9 mouse cellular contexts compared by ENCODE assay signal in genomic region chr3:41581436-41581835, GRCm38 (mm10). TPM values are rescaled to one million over a fixed set of nuclear protein-coding genes. Genes with fewer than 3 reads are reported as not detected.
DNase-seq lines count a peak whose midpoint lies in the region; ATAC-seq and TF ChIP-seq lines count a peak whose summit lies in the region.
"Had no signal": no experiment of that assay in that cellular context is flagged by ENCODE, and none has a peak within 500 bp of the region (broad histone marks: within the 10 kb centered on the region; RNA-seq: fewer than 3 reads in every experiment).

No protein-coding gene starts in this region.

- peaks cover 54% of the 10 kb centered on the region for H3K4me1 ChIP-seq in forebrain, embryonic 13.5 days
- peaks cover 48% of the 10 kb centered on the region for H3K4me1 ChIP-seq in forebrain, embryonic 10.5 days
- peaks cover 13% of the 10 kb centered on the region for H3K4me1 ChIP-seq in hindbrain, postnatal 0 days (ENCODE audit: insufficient read depth, low read length)
- H3K4me1 ChIP-seq in limb, embryonic 10.5 days: peaks cover 50% of the 10 kb centered on the region
- H3K4me1 ChIP-seq in neural tube, embryonic 12.5 days: peaks cover 27% of the 10 kb centered on the region

- 0 out of 2 replicates have a peak, but pooled peaks cover 6% of the 10 kb centered on the region for H3K36me3 ChIP-seq in forebrain, embryonic 13.5 days (ENCODE audit: poor library complexity, severe bottlenecking)
- peaks cover 43% of the 10 kb centered on the region for H3K36me3 ChIP-seq in forebrain, embryonic 10.5 days (replicated peaks)
- H3K36me3 ChIP-seq in hindbrain, postnatal 0 days (ENCODE audit: insufficient read depth, low read length): no peaks in the 10 kb centered on the region
- no peaks in the 10 kb centered on the region for H3K36me3 ChIP-seq in limb, embryonic 10.5 days
- no peaks in the 10 kb centered on the region for H3K36me3 ChIP-seq in neural tube, embryonic 12.5 days

- whole genome bisulfite sequencing in forebrain, embryonic 13.5 days: 57% methylated on average over 8 of the region's 8 CpGs
- 62% methylated on average over 8 of the region's 8 CpGs for WGBS in forebrain, embryonic 10.5 days
- 46% methylated on average over 8 of the region's 8 CpGs for WGBS in hindbrain, postnatal 0 days
- 30% methylated on average over 8 of the region's 8 CpGs for WGBS in limb, embryonic 10.5 days
- 28% methylated on average over 8 of the region's 8 CpGs for WGBS in neural tube, embryonic 12.5 days

- no peak for TF ChIP-seq CTCF in hindbrain, postnatal 0 days (IDR thresholded peaks at IDR 0.05; ENCODE audit: low read depth)

- H3K4me3 ChIP-seq in forebrain, embryonic 13.5 days: no peak overlapping the region
- no peak overlapping the region for H3K4me3 ChIP-seq in forebrain, embryonic 10.5 days
- no peak overlapping the region for H3K4me3 ChIP-seq in hindbrain, postnatal 0 days (ENCODE audit: low read length)
- no peak overlapping the region for H3K4me3 ChIP-seq in limb, embryonic 10.5 days
- H3K4me3 ChIP-seq in neural tube, embryonic 12.5 days: no peak overlapping the region

- H3K4me2 ChIP-seq in forebrain, embryonic 13.5 days: peak overlapping the region; percentile 35; the same call in 1 of the 2 replicates
- no peak overlapping the region for H3K4me2 ChIP-seq in hindbrain, postnatal 0 days (ENCODE audit: low read depth, low read length)
- H3K4me2 ChIP-seq in neural tube, embryonic 12.5 days (replicated peaks): no peak overlapping the region

- no peak for DNase-seq in forebrain, embryonic 10.5 days (ENCODE audit: extremely low spot score, low spot score)
- no peak for DNase-seq in hindbrain, postnatal 0 days (ENCODE audit: low spot score)
- no peak for DNase-seq in limb, embryonic 10.5 days (ENCODE audit: low spot score)
- DNase-seq in cerebellum, adult 11-12 months: no peak
- DNase-seq in layer of hippocampus, adult 8-10 months (ENCODE audit: low spot score in 2 of 2): no peak
- no peak for DNase-seq in urinary bladder, adult 2 months (ENCODE audit: low spot score)
- DNase-seq: thymus, postnatal 36 days had no signal

- H3K9ac ChIP-seq in forebrain, embryonic 13.5 days: peak overlapping the region; percentile 40
- 0 out of 2 replicates have a peak overlapping the region, but pooled peaks have one; percentile 9 for H3K9ac ChIP-seq in hindbrain, postnatal 0 days (replicated peaks; ENCODE audit: low read length)
- H3K9ac ChIP-seq in neural tube, embryonic 12.5 days: peak overlapping the region; percentile 21; the same call in 1 of the 2 replicates

- H3K27ac ChIP-seq in forebrain, embryonic 13.5 days: peak overlapping the region; percentile 57
- no peak overlapping the region for H3K27ac ChIP-seq in forebrain, embryonic 10.5 days
- peak overlapping the region; percentile 18; the same call in 1 of the 2 replicates for H3K27ac ChIP-seq in hindbrain, postnatal 0 days
- peak overlapping the region; percentile 12; the same call in 1 of the 2 replicates for H3K27ac ChIP-seq in limb, embryonic 10.5 days
- no peak overlapping the region for H3K27ac ChIP-seq in neural tube, embryonic 12.5 days

- ATAC-seq in forebrain, embryonic 13.5 days: no peak
- no peak for ATAC-seq in hindbrain, postnatal 0 days
- no peak for ATAC-seq in neural tube, embryonic 12.5 days (ENCODE audit: low FRiP score, low read depth)

- no peaks in the 10 kb centered on the region for H3K9me3 ChIP-seq in forebrain, embryonic 13.5 days (replicated peaks)
- H3K9me3 ChIP-seq in forebrain, embryonic 10.5 days: no peaks in the 10 kb centered on the region
- H3K9me3 ChIP-seq in hindbrain, postnatal 0 days (ENCODE audit: low read length): no peaks in the 10 kb centered on the region
- H3K9me3 ChIP-seq in limb, embryonic 10.5 days (replicated peaks): no peaks in the 10 kb centered on the region
- no peaks in the 10 kb centered on the region for H3K9me3 ChIP-seq in neural tube, embryonic 12.5 days

- no peaks in the 10 kb centered on the region for H3K27me3 ChIP-seq in forebrain, embryonic 13.5 days
- H3K27me3 ChIP-seq in forebrain, embryonic 10.5 days (ENCODE audit: poor library complexity, severe bottlenecking): no peaks in the 10 kb centered on the region
- no peaks in the 10 kb centered on the region for H3K27me3 ChIP-seq in hindbrain, postnatal 0 days (ENCODE audit: insufficient read depth, low read length)
- no peaks in the 10 kb centered on the region for H3K27me3 ChIP-seq in limb, embryonic 10.5 days (ENCODE audit: low read depth, poor library complexity, severe bottlenecking)
- no peaks in the 10 kb centered on the region for H3K27me3 ChIP-seq in neural tube, embryonic 12.5 days (replicated peaks)

RNA-seq across cellular contexts. Expression of gene Jade1, which starts 25.9 kb away (rescaled TPM):
- 17.1 and 18.9 TPM in 2 replicates for polyA plus RNA-seq in forebrain, embryonic 13.5 days (2015; fragmentation: Nextera tagmentation; extraction: Ambion mirVana)
- 19.6 and 21.2 TPM in 2 replicates for polyA plus RNA-seq in forebrain, embryonic 10.5 days (2016; fragmentation: Nextera tagmentation; extraction: Ambion mirVana)
- 19.1 and 33.4 TPM in 2 replicates for total RNA-seq in hindbrain, postnatal 0 days (2014; rRNA removed)
- polyA plus RNA-seq in hindbrain, postnatal 0 days (2015; fragmentation: Nextera tagmentation; extraction: Ambion mirVana): 18.0 and 18.7 TPM in 2 replicates
- polyA plus RNA-seq in limb, embryonic 10.5 days (2016; fragmentation: Nextera tagmentation; extraction: Ambion mirVana): 16.4 and 17.6 TPM in 2 replicates
- polyA plus RNA-seq in neural tube, embryonic 12.5 days (2016; fragmentation: Nextera tagmentation; extraction: Ambion mirVana): 14.0 and 14.4 TPM in 2 replicates
- 10 to 100 TPM; 32.3 to 41.8 (median 37.1) TPM for total RNA-seq in layer of hippocampus, adult 8-10 months (2022)
- polyA plus RNA-seq in urinary bladder, adult 2 months (2012; rRNA removed): 17.1 and 19.3 TPM in 2 replicates

Comparison
In these comparisons a context has a peak if more than half of its experiments do, and no peak if none do; other contexts are left out.
1. H3K27ac ChIP-seq: peak in forebrain, embryonic 13.5 days (single experiment), hindbrain, postnatal 0 days (single experiment) and limb, embryonic 10.5 days (single experiment); none in forebrain, embryonic 10.5 days (single experiment) and neural tube, embryonic 12.5 days (single experiment).
2. Peak in every context shown above with its lines, with median percentiles within 50 percentile points of each other: H3K9ac ChIP-seq.